Mouse (Mus musculus) ZHBTc4 (cell line): ENCODE data around the gene Cdk1.

ENCODE experiments used
- DNase-seq: peaks from one replicate; pipeline ENCODE4 v3.0.0-alpha.2; 2011; ENCODE audit warnings: low read depth, low spot score

The Cdk1 gene

DNA sequence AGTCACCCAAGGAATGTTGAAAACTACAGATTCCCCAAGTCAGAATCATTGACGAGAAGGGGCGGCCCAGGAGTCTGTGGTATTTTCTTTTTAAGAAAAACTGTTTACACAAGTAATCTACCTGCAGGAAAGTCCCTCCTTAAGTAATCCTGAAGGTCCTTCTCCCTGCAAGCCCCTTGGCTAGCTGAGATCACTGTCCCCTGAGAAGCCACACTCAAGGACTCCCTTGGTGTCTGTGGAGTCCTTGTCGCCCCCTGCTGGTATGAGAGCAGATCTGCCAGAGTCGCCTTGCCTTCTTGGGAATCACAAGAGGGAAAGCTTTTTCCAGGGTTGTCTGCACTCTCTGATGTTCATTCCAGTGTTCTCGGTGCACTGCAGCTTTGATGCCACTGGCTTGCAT, 45.7 kb downstream of the Cdk1 start:
- peak; percentile 91 for DNase-seq

DNA sequence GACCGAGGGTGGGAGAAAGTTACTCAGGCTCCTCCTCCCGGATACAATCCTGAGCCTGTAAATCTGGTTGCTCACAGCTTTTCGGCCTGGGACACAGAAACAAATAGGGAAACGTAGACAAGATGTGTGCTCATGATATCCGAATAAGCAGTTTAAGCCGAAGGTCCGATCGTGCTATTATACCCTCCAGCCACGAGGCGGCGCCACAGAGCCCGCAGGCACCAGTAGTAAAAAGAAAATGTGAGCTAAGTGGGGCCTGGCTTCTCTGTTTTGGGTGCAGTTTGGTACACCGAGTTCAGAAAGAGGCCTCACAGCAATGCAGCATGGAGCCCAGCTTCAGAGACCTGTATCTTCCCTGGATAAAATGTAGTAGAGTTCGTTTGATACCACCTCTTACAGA, 46.5 kb downstream of the Cdk1 start:
- peak; percentile 85 for DNase-seq

DNA sequence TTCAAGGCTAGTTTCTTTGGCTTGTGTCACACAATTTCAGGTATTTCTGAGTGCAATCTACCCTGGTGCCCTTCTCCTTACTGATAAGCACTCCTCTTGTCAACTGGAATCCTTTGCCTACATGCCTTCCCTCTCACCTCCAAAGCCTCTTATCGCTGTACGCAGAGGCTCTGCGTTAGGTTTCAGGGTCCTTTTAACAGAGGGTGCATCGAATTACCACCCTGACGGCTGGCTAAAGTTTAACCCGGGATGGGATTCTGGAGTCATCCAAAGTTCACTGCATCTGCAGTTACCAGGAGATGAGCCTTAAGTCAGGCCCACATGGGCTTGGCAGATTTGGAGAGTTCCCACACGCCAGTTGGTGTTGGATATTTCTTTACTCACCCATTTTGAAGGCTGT, 47.1 kb downstream of the Cdk1 start:
- no peak for DNase-seq

DNA sequence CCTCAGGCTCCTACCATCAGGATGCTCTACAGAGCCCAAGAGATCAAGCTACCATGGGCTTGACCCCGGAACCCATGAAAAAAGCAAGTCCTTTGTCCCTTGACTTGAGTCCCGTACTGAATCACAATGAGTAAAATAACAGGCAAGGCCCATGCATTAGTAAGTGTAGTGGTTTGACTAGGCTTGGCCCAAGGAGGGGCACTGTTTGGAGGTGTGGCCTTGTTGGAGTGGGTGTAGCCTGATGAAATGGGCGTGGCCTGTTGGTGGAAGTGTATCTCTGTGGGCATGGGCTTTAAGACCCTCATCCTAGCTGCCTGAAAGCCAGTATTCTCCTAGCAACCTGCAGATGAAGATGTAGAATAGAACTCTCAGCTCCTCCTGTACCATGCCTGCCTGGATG, 47.9 kb downstream of the Cdk1 start:
- DNase-seq, result peak; percentile 85

DNA sequence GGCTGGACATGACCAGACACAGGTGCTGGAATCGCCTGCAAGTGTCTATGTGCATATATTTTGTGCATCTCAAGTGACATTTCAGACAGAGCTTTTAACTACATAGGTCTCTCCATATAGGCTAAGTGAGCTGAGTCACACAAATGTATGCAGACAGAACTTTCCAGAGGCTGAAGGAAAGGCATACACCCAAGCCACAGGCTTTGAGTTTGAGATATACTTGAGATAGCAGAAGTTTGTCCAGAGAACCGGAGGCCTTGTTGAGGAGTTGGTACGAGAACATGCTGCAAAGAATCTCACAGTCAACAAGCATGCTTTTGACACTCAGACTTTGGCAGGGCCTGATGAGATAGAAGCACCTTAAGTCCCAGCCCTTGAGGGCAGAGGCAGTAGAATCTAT, 50.1 kb downstream of the Cdk1 start:
- no peak for DNase-seq

DNA sequence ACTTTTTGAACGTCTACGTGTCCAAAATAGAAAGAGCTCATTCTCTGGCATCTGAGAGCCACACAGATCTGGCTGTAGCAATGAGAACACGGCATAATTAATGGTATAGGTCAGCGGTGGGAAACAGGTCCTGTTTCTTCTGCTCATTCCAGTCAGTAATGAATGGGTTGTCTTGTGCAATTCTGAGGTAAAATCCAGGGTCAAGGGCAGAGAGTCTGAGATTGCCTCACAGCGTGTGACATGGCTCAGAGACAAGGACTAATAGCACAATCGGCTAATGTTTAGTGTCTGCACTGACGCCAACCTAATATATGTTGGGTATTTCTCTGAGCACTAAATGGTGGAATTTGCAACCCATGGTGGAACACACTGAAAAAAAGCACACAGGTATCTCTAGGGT, 52.8 kb downstream of the Cdk1 start:
- DNase-seq, result no peak

DNA sequence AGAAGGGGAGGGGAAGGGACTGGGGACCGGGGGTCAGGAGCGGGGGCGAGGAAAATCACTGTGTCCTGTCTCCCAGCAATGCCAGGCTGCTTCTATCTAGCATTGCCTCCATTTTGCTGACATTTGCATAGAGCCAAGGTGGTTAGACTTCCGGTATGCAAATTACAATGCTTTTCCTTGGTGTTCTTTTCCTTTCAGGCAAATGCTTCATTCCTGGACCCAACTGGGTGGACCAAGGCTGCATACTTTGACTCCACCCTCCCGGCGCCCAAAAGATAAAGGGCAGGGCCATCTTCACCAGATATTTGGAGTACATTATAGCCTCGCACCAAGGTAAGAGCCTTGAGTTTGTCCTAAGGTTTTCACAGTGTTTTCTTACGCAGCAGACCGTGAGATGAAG, 56.8 kb downstream of the Cdk1 start:
- peak; percentile 55 for DNase-seq

DNA sequence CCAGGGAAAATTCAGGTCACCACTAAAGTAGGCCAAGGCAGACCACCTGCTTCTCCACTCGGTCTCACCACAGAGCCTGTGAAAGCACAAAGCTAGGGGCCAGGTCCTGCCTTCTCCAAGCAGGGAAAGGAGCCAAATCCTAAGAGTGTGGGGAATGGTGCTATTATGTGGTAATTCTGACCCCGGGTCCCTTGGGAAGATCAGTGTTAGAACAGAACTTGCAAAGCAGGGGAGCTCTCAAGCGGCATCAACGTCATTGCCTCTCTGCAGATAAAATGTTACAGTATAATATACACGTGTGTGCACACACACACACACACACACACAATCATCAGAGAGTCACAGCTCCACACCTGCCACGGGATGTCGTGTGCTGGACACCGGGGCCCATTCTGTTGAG, 62.0 kb downstream of the Cdk1 start:
- DNase-seq, result no peak

DNA sequence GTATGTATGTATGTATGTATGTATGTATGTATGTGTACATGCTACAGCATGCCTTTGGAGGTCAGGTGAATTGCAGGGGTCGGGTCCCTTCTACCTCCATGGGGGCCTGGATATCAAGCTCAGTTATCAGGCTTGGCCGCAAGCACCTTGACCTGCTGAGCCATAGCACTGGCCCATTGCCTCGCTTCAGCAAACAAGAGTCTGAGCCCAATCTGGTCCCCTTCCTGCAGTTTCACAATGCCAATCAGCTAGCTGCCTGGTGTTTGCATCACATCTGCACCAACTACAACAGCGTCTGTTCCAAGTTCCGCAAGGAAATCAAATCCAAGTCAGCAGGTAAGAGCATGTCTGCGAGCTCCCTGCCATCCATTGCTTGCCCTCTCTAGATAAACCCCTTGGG, 64.0 kb downstream of the Cdk1 start:
- no peak for DNase-seq

DNA sequence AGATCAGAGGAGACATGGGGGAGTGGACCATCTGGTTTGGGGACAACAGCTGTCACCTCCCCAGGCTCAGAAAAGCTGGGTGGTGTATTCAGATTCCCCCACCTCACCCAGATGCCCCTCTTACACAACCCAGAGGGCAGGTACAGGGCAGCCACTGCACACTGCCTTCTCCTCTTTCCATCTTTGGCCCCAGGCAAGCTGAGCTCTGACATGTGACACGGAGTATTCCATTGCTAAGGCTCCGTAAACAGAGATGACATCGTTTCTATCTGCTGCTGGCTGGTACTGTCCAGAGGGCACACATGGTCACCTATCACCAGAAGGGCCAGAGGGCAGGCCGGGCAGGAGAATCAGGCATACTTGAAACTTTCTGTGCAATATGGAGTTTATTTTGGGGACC, 64.7 kb downstream of the Cdk1 start:
- DNase-seq, result no peak

DNA sequence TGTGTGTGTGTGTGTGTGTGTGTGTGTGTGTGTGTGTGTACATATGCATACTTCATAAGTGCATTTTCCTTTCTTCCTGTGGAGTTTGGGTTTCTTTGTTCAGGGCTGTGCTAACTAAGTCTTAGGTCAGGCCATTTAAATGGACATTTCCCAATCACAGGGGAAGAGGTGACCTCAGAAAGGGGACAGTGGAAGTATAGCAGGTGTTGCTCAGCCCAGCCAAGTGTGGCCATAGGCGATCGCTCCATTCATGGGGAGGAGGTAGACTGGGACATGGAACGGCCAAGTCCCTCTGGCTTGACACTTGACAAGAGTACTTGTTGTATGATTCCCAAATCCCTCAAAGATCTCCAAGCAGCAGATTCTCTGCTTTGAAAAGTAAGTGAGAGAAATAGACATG, 65.8 kb downstream of the Cdk1 start:
- DNase-seq, result no peak
